Mouse (Mus musculus): ENCODE measurements around the gene Tssc4. TPM values are rescaled to one million over a fixed set of nuclear protein-coding genes. Genes with fewer than 3 reads are reported as not detected.
A peak's percentile ranks its signal among the peaks of the same experiment; 100 is the strongest.

Gene Tssc4
- polyA plus RNA-seq, 1 experiment = 86.7 TPM

DNA sequence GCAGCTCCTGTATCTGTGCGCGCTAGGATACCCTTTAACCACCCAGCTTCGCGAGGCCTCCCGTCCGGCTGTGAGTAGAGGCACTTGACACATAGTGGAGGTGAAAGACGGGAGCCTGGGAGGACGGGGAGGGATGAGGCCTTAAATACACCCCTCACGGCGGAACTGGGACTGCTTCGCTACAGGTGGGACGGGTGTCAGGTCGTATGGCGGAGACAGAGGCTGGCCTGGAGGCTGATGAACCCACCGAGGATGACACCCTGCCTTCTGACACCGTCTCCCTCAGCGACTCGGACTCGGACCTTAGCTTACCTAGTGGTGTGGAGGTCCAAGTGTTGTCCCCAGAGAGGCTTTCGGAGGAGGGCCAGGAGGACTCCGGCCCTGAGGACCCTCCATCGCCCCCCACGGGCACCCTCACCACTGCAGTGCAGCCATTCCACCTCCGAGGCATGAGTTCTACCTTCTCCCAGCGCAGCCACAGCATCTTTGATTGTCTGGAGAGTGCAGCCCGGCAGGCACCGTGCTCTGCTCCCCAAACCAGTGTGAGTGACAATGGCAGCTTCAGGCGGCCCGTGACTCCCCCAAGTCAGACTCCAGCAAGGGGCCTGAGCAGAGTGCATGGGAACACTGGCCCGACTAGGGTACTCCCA lies 827 bp downstream of the Tssc4 start:
- TF ChIP-seq MAX (IDR thresholded peaks at IDR 0.05) (no peak), FOSL1 (IDR thresholded peaks at IDR 0.05; ENCODE audit: insufficient read depth, low read length, poor library complexity, severe bottlenecking) (no peak), USF1 (IDR thresholded peaks at IDR 0.05; ENCODE audit: low read depth) (no peak), CEBPB (IDR thresholded peaks at IDR 0.05; ENCODE audit: low read depth) (no peak), MYOG (IDR thresholded peaks at IDR 0.05; ENCODE audit: control insufficient read depth, extremely low read depth, insufficient read length) (no peak)
- H3K79me2 ChIP-seq (ENCODE audit: control insufficient read depth, insufficient read depth) = peaks cover 17% of the 10 kb centered on the region
- peak overlapping the region; percentile 84 for H3ac ChIP-seq (ENCODE audit: control insufficient read depth, insufficient read length, low read depth)
- H3K36me3 ChIP-seq (ENCODE audit: control insufficient read depth, insufficient read depth) = peaks cover 35% of the 10 kb centered on the region
- no peaks in the 10 kb centered on the region for H3K27me3 ChIP-seq (ENCODE audit: control insufficient read depth, insufficient read depth, insufficient read length)
- peak overlapping the region; percentile 85 for H3K4me3 ChIP-seq (ENCODE audit: insufficient read depth, poor library complexity, severe bottlenecking)
- H3K79me3 ChIP-seq (ENCODE audit: low read depth) = peaks cover 12% of the 10 kb centered on the region

DNA sequence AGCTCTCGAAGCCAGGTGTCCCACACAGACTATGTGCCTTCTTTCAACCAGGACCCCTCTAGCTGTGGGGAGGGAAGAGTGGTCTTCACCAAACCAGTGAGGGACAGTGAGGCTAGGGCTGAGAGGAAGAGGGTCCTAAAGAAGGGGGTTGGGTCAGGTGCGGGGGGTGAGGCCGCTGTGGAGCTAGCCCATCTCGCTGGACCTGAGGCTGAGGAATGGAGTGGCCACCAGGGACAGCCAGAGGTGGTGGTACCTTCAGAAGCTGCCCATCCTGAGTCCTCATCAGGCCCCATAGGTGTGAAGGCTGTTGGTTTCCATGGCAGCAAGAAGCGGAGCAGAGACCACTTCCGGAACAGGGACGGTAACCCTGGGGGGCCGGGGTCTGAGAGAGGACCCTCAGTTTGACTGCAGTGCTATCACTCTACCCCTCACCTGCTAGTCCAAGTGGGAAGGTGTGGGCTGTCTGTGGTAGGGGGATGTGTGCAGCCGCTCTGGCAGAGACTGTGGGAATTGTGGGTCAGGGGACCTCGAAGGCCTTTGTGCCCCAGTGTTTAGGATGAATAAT lies 1.5 kb downstream of the Tssc4 start:
- peaks cover 28% of the 10 kb centered on the region for H3K36me3 ChIP-seq (ENCODE audit: control insufficient read depth, insufficient read depth)
- peak overlapping the region; percentile 84 for H3ac ChIP-seq (ENCODE audit: control insufficient read depth, insufficient read length, low read depth)

GRCm38 (mm10) chr7:143072605-143073004 lies 3.6 kb downstream of the Tssc4 start:
- Histone ChIP-seq H3K36me3 (ENCODE audit: control insufficient read depth, insufficient read depth) (peaks cover 11% of the 10 kb centered on the region), H3ac (ENCODE audit: control insufficient read depth, insufficient read length, low read depth) (no peak overlapping the region)
- no peak for TF ChIP-seq CEBPB (IDR thresholded peaks at IDR 0.05; ENCODE audit: low read depth)
- TF ChIP-seq USF1 (IDR thresholded peaks at IDR 0.05; ENCODE audit: low read depth) = no peak
- no peak for TF ChIP-seq FOSL1 (IDR thresholded peaks at IDR 0.05; ENCODE audit: insufficient read depth, low read length, poor library complexity, severe bottlenecking)
- no peak for TF ChIP-seq CTCF (IDR thresholded peaks at IDR 0.05; ENCODE audit: control insufficient read depth, insufficient read depth, insufficient read length)
- no peak for TF ChIP-seq MYOD1 (IDR thresholded peaks at IDR 0.05; ENCODE audit: control insufficient read depth, insufficient read length, low read depth)
- TF ChIP-seq MYOG (IDR thresholded peaks at IDR 0.05; ENCODE audit: control insufficient read depth, extremely low read depth, insufficient read length) = no peak
- no peak for TF ChIP-seq MAX (IDR thresholded peaks at IDR 0.05)

More for the DNA sequence above, 1.5 kb downstream of the Tssc4 start:
- TF ChIP-seq CTCF (IDR thresholded peaks at IDR 0.05; ENCODE audit: control insufficient read depth, insufficient read depth, insufficient read length) (no peak), MYOD1 (IDR thresholded peaks at IDR 0.05; ENCODE audit: control insufficient read depth, insufficient read length, low read depth) (no peak), USF1 (IDR thresholded peaks at IDR 0.05; ENCODE audit: low read depth) (no peak), MYOG (IDR thresholded peaks at IDR 0.05; ENCODE audit: control insufficient read depth, extremely low read depth, insufficient read length) (no peak), FOSL1 (IDR thresholded peaks at IDR 0.05; ENCODE audit: insufficient read depth, low read length, poor library complexity, severe bottlenecking) (no peak), MAX (IDR thresholded peaks at IDR 0.05) (no peak), CEBPB (IDR thresholded peaks at IDR 0.05; ENCODE audit: low read depth) (no peak)
- Histone ChIP-seq H3K79me3 (ENCODE audit: low read depth) (peaks cover 12% of the 10 kb centered on the region), H3K4me3 (ENCODE audit: insufficient read depth, poor library complexity, severe bottlenecking) (peak overlapping the region; percentile 85), H3K79me2 (ENCODE audit: control insufficient read depth, insufficient read depth) (peaks cover 17% of the 10 kb centered on the region), H3K27me3 (ENCODE audit: control insufficient read depth, insufficient read depth, insufficient read length) (no peaks in the 10 kb centered on the region)

GRCm38 (mm10) chr7:143073086-143073485 lies 4.0 kb downstream of the Tssc4 start:
- H3ac ChIP-seq (ENCODE audit: control insufficient read depth, insufficient read length, low read depth) = no peak overlapping the region
- peaks cover 12% of the 10 kb centered on the region for H3K79me3 ChIP-seq (ENCODE audit: low read depth)
- H3K79me2 ChIP-seq (ENCODE audit: control insufficient read depth, insufficient read depth) = peaks cover 17% of the 10 kb centered on the region
- TF ChIP-seq MYOG (IDR thresholded peaks at IDR 0.05; ENCODE audit: control insufficient read depth, extremely low read depth, insufficient read length) (no peak), FOSL1 (IDR thresholded peaks at IDR 0.05; ENCODE audit: insufficient read depth, low read length, poor library complexity, severe bottlenecking) (no peak), USF1 (IDR thresholded peaks at IDR 0.05; ENCODE audit: low read depth) (no peak), MYOD1 (IDR thresholded peaks at IDR 0.05; ENCODE audit: control insufficient read depth, insufficient read length, low read depth) (no peak)
- peaks cover 7% of the 10 kb centered on the region for H3K36me3 ChIP-seq (ENCODE audit: control insufficient read depth, insufficient read depth)
- H3K27me3 ChIP-seq (ENCODE audit: control insufficient read depth, insufficient read depth, insufficient read length) = no peaks in the 10 kb centered on the region
- no peak overlapping the region for H3K4me3 ChIP-seq (ENCODE audit: insufficient read depth, poor library complexity, severe bottlenecking)

More at GRCm38 (mm10) chr7:143072605-143073004, 3.6 kb downstream of the Tssc4 start:
- H3K79me2 ChIP-seq (ENCODE audit: control insufficient read depth, insufficient read depth) = peaks cover 17% of the 10 kb centered on the region
- H3K27me3 ChIP-seq (ENCODE audit: control insufficient read depth, insufficient read depth, insufficient read length) = no peaks in the 10 kb centered on the region
- peaks cover 12% of the 10 kb centered on the region for H3K79me3 ChIP-seq (ENCODE audit: low read depth)
- no peak overlapping the region for H3K4me3 ChIP-seq (ENCODE audit: insufficient read depth, poor library complexity, severe bottlenecking)

DNA sequence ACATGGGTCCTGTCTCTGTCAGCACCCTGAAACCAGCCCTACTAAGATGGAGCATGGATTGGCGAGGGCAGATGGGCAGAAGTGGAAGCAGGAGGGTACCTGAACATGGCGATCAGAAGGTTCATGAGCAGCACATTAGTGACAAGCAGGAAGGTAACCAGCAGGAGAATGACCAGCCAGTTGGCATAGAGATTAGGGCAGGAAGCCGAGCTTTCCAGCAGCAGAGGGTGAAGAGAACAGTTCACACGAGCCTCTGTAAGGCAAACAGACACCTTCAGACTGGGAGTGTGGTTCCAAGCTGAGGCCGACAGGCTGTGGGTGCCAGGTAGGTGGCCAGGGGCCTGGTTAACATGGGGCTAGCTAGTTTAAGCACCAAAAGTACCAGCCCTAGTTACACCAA lies 6.3 kb downstream of the Tssc4 start:
- no peak overlapping the region for H3K4me3 ChIP-seq (ENCODE audit: insufficient read depth, poor library complexity, severe bottlenecking)
- H3K36me3 ChIP-seq (ENCODE audit: control insufficient read depth, insufficient read depth) = no peaks in the 10 kb centered on the region
- no peak overlapping the region for H3ac ChIP-seq (ENCODE audit: control insufficient read depth, insufficient read length, low read depth)
- no peaks in the 10 kb centered on the region for H3K27me3 ChIP-seq (ENCODE audit: control insufficient read depth, insufficient read depth, insufficient read length)
- peaks cover 8% of the 10 kb centered on the region for H3K79me2 ChIP-seq (ENCODE audit: control insufficient read depth, insufficient read depth)
- TF ChIP-seq CTCF (IDR thresholded peaks at IDR 0.05; ENCODE audit: control insufficient read depth, insufficient read depth, insufficient read length) (no peak), CEBPB (IDR thresholded peaks at IDR 0.05; ENCODE audit: low read depth) (no peak), MYOD1 (IDR thresholded peaks at IDR 0.05; ENCODE audit: control insufficient read depth, insufficient read length, low read depth) (no peak), USF1 (IDR thresholded peaks at IDR 0.05; ENCODE audit: low read depth) (no peak), FOSL1 (IDR thresholded peaks at IDR 0.05; ENCODE audit: insufficient read depth, low read length, poor library complexity, severe bottlenecking) (no peak), MAX (IDR thresholded peaks at IDR 0.05) (no peak), MYOG (IDR thresholded peaks at IDR 0.05; ENCODE audit: control insufficient read depth, extremely low read depth, insufficient read length) (no peak)
- peaks cover 3% of the 10 kb centered on the region for H3K79me3 ChIP-seq (ENCODE audit: low read depth)

Data from C2C12 (cell line).